Mouse (Mus musculus): ENCODE measurements around the gene Tmem9.

The Tmem9 gene

DNA sequence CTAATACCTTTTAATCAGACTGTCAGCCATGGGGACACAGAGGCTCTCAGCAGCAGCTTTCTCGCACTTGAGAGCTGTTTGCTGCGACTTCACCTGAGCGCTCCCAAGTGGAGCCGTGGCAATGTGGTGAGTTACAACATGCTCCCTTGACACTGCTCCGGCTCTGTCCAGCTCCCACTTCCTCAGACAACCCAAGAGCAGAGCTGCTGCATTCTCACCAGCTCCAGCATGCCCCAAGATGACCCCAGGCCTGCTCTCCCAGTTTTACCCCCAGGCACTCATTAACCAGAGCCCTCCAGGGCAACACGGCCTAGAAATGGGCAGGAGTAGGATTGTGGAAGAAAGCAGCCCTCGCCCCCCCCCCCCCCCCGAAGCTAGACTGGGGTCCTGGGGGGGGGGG is 23.7 kb downstream of the Tmem9 start:
- no peak for DNase-seq (ENCODE audit: low read depth)

DNA sequence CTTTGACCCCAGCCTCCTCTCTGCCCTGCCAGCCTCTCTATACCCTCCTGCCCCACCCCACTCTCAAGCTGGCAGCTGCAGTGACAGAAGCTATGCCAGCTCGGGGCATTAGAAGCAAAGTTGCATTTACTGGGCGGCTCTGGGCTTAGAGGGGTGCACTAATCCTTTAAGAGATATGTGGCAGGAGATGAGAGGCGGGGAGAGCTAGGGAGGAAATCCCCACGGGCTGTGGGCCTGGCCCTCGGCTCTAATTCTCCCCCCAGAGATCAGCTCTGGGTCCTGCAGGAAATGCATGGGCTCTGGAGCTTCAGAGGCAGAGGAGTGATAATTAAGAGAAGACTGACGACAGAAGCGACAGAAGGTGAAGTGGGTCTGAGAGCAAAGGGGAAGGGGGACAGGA is 25.0 kb downstream of the Tmem9 start:
- no peak for DNase-seq (ENCODE audit: low read depth)

DNA sequence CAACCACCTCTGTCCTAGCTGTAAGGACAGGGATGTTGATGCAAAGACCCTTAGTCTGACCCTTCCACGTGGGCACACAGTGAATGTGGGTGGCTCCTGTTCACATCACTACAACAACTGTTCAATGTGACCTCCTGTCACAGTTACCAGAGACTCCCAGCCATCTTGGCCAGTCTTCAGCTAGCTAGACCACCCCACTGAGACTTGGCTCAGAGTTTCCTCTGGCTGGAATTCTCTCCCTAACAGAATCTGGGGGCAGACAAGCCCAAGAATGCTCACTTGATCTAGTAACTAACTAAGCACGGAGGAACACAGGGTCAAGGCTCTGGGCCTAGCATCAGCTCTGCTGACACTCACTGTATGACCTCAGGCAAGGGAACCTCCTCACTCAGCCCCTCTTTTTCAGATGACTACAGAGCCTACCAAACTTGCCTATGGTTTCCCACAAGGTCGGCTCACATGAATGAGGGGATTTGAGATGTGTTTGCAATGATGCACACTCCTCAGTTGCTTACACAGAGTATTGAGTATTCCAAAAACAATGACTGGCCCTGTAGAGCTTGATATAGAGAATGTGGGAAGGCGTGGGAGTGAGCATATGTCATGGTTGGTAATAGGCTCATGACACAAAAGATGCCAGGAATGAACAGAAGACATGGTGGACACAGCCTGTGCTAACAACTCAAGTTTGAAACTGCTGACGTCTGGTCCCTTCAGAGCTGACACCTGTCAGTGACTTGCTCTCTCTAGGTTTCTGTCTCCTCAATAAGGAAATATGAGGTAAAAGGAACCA is 31.0 kb downstream of the Tmem9 start:
- no peak for DNase-seq (ENCODE audit: low read depth)

DNA sequence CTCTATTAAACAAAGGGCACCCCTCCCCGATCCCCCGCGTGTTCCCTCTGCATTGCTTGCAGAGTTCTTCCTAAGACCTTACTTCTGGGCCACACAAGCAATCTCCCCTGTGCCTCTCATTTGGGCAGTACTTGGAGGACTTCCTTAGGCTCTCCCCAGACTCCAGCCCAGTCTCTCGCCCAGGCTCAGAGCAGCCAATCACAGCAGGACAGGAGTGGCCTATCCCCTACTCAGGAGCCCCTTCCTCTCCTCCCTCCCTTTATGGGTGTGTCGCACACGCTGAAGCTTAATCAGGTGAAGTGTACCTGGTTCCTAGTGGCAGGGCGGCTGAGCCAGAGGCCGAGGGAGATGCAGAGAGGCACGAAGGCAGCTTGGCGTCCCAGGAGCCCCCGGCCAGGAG is 32.5 kb downstream of the Tmem9 start:
- no peak for DNase-seq (ENCODE audit: low read depth)

DNA sequence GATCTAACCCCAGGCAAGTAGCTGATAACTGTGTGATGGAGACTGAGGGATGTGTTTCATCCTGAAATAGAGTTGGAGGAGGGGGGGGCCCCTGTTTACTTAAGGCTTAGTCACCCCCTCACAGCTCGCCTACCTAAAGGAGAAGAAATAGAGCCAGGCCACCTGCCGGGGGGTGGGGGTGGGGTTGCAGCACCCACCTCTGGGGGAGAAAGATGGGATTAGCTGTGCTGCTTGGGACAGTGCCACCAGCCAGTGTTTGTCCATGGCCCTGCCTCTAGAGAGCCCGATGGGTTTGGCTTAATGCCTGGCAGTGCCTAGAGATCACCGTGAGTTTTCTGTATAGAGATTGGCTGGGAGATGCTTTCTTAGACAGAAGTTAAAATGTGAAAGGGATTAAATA is 32.9 kb downstream of the Tmem9 start:
- no peak for DNase-seq (ENCODE audit: low read depth)

DNA sequence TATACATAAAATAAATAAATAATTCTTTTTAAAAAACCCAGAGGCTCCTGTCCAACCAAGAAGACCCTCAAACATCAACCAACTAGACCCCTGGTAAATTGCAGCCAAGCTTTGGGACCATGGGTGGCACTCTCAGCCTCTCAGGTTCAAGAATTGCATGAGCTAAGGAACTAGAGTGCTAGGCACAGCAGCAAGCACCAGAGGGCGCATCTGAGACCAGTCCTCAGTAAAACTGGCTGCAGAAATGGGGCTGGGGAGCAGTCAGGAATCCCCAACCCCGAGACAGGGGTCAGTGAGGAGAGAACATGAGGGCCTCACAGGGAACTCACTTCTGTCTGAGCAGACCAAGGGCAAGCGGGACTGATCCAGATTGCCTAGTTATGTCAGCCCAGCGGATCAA is 37.8 kb downstream of the Tmem9 start:
- DNase-seq (ENCODE audit: low read depth): peak; percentile 30

DNA sequence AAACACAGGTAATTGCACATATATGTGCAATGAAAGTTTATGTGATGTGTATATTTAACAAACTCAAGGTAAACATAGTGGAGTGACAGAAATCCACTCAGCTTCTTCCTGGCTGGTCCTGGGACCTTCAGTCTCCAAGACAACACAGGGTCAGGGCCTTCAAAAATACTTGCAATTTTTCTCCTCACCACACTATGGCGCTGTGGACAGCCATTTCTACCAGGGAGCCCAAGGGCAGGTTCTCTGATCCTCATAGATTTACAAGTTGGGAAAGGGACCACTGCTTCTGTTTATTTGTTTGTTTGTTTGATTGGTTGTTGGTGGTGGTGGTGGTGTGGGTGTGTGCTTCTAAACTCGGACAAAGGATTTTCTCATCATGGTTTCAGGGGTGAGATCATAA is 39.5 kb downstream of the Tmem9 start:
- DNase-seq (ENCODE audit: low read depth): no peak

DNA sequence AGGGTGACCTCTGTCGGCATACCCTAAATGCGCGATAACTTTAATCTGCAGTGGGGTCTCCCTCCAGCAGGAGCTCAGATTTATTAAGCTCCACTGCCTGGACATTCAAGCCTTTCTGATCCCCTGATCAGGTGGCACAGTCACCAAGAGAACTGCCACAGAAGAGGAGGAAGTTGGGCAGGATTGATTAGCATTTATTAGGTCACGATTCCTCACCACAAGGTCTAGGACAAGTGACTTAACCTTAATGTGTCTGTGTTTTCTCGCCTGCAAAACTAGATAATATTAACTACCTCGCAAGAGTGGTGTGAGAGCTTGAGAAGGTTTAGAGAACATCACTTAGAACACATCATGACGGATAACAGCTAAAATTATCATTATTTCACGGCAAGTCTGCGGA is 39.9 kb downstream of the Tmem9 start:
- DNase-seq (ENCODE audit: low read depth): no peak

DNA sequence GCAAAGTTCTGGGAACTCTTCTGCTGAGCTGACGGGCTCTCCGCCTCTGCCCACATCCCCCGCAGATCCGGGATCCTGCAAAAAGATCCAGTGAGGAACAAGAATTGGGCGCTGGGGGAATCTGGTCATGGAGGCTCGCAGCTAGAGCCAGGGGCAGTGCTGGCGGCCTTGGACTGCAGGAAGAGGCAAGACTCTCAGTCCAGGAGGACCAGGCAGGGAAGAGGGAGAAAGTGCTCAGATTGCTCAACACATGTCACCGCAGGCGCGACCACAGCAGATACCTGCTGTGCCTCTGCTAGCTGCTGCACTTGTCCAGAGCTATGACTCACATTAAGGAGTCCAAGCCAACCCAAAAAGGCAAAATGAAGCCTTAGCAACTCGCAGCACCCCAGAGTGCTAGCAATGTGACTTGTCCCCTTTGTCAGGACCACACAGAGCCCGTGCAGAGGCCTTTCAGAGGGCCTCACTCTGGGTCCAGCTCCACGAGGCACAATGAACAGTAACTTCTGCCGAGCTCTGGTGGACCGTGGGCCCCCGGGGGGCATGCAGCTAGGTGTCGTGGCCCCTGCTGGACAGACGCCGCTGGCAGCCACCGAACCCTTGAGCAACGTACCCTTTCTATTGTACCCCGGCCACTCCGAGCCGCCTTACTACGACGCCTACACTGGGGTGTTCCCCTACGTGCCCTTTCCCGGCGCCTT is 42.5 kb downstream of the Tmem9 start, which contains the start of gene Ascl5:
TSS of gene Ascl5 (plus strand) at position 493 of the 701 bp plus-strand sequence.
- DNase-seq (ENCODE audit: low read depth): no peak

DNA sequence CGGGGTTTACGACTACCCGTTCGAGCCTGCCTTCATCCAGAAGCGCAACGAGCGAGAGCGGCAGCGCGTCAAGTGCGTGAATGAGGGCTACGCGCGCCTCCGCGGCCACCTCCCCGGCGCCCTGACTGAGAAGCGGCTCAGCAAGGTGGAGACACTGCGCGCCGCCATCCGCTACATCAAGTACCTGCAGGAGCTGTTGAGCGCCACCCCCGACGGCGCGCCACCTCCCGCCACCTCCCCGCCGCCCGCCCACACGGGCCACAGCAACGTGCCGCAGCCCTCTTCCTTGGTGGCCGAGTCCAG is 43.0 kb downstream of the Tmem9 start:
- no peak for DNase-seq (ENCODE audit: low read depth)

DNA sequence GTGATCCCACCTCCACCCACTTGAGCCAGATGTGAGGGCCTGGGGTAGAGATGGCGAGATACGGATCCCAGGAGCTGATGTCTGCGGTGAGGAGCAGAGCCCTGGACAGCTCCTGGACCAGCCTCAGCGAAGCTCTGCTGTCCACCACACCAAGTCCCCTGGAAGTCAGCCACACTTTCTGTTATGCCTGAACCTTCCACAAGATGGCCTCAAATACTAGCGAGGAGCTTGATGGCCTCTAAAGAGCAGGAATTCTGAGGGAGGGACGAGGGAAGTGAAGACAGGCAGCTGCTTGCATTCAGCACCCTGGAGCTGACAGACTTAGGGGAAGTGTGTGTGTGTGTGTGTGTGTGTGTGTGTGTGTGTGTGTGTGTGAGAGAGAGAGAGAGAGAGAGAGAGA is 43.5 kb downstream of the Tmem9 start:
- peak; percentile 37 for DNase-seq (ENCODE audit: low read depth)

DNA sequence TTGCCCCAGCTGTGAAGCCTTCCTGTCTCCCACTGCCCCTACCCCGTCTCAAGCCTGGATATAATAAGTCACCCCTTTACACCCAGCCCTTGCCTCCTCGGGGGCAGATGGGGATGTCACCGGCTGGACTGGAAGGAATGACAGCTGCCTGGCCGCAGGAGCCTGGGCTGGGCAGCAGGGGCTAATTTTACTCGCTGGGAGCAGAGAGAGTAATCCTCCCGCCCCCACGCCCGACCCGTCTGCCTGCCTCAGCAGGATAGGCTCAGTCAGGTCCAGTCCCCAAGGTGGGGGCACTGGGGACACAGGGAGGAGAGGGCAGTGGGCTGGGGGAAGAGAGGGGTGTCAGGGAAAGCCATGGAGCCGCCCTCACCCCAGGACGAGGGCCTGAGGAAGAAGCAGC is 44.6 kb downstream of the Tmem9 start, which contains the start of gene Cacna1s:
TSS of gene Cacna1s (plus strand) at position 204 of the 400 bp plus-strand sequence.
- no peak for DNase-seq (ENCODE audit: low read depth)

DNA sequence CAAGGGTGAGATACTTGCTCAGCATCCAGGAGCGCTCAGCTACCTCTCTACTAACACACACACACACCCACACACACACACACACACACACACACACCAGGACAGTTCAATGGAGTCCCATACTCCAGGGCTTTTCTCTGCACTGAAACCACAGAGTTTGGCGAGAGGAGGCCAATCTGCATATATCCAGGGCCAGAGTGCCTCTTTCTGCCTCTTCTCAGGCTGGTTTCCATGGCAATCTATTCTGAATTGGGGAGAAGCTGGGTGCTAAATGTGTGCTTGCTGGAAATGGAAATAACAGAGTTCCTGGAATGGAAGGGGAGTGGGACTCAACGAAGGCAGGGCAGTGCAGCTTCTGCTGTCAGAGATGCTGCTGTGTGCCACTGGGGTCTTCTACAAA is 47.8 kb downstream of the Tmem9 start:
- DNase-seq (ENCODE audit: low read depth): no peak

DNA sequence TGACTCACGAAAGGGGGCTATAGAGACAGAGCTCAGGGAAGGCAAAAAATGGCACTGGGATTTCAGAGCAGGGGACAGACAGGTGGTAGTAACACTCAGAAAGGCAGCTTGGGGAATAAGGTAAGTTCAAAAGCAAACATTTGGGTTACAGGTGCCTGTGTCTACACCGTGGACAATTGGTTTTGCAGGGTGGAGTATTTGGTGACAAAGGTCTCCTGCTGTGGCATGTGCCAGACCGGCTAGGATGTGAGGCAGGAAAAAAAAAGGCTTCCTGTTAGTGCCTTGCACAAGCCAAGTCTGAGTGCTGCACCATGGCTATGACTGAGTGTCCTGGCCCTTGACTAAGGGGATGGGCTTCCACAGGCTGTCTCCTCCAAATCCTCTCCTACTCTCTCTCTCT is 50.6 kb downstream of the Tmem9 start:
- DNase-seq (ENCODE audit: low read depth): no peak

DNA sequence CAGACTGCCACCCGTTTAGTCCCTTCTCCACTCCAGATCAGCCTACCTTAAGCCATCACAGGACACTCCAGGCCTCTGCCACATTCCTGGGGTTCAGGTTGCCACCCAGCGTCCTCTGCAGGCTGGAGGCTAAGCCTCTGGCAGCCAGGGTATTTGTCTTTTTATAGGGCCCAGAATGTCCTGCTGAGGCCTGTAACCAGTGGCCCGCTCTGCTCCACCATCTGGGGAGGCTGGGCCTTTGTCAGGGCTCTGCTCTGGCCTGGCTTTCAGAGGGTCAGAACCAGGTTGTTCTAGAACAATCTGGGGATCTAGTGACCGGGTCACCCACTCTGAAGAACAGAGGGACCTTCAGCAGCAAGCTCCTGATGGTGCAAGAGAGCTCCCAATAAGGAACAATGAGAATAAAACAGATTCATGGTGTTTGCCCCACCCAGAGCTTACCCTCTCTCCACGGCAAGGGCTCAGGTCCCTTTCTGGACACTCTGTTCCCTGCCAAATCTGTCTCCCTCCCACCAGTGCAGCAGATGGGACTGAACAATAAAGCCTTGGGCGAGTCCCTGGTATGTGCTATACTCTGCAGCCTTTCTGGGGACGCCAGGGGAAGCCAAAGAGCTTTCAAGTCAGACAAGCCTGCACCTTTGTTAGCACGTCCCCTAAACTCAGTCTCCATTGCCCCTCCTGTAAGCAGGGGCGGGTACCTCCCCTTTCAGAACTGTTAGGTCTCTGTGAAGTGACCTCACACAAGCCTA is 53.3 kb downstream of the Tmem9 start:
- no peak for DNase-seq (ENCODE audit: low read depth)

DNA sequence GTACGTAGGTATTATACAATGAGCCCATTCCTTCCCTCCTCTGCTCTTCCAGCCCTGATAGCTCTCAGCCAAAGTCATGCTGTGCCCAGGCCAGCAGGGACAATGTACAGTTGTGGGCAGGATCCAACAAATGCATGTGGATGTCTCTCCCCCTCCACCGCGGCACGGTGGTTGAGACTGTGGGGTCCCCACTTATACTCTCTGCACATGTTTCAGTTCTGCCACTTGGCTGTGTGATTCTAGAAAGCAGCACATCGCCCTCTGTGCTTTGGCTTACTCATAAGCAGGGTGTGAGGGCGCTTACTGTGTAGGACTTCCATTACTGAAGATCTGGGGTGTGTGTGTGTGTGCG is 53.8 kb downstream of the Tmem9 start:
- no peak for DNase-seq (ENCODE audit: low read depth)

DNA sequence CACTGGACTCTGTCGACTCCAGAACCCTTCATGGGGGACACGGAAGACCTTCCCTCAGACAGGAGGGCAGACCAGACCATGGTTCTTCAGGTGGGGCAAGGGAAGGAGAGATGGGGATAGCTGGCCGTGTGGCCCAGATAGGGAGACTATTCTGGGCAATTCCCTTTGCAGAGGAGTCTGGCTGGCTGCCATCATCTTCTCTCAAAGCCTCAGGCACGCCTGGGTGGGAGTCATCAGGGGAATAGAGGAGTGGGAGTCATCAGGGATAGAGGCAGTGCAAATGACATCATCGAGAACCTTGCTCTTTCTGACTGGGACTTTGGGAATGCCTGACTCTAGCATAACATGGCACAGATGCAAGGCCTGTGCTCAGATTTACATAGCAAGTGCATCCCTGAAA is 56.0 kb downstream of the Tmem9 start:
- no peak for DNase-seq (ENCODE audit: low read depth)

DNA sequence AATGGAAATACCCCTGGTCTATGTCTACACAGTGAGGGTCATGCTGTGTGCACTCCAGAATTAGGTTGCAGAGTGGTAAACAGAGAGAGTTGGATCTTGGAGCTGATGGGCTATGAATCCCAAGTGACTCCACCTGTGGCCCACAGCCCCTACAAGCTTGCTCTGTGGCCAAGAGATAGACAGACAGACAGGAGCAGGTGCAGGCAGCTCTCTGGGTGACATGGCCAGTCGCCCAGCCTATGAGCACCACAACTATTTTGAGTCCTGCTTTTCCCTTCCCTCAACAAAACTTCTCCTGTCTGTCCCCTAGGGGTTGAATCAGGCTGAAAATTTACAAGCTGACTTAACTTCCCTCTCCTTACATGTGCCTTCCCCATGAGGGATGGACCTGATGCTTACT is 58.7 kb downstream of the Tmem9 start:
- no peak for DNase-seq (ENCODE audit: low read depth)

DNA sequence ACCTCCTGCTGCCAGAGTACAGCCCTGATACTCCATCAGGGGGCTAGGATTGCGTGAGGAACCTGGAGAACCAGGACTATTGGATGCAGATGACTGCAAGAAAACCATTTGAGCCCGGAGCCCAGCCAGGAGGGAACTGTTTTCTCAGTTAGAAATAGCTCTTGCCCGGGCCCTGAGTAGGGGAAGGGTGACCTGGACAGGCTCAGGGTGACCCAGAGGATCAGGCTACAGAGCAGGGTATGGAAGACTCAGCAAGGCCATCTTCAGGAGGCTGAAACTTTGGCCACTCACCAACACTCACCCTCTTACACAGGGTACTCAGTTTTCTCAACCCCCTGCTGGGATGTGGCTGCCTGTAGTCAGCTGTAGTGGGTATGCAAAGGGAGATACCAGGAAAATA is 59.6 kb downstream of the Tmem9 start:
- DNase-seq (ENCODE audit: low read depth): no peak

DNA sequence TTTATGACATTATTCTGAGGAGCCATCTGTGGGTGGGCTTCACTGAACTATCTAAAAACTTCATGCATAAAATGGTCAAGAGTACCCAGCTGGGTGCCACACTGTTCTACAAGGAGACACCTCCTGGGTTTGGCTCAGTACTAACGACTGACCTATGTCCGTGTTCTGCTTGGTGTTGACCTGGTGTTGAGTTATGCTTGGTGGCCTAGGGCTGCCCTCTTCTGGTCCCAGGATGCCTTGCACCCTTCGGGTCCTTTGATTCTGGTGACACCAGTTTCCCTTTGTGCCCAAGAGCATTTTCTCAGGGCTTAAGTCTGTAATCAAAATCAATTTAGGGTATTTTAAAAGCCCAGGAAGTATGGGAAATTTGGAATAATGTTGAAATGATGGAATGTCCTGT is 68.1 kb downstream of the Tmem9 start:
- DNase-seq (ENCODE audit: low read depth): peak; percentile 20

DNA sequence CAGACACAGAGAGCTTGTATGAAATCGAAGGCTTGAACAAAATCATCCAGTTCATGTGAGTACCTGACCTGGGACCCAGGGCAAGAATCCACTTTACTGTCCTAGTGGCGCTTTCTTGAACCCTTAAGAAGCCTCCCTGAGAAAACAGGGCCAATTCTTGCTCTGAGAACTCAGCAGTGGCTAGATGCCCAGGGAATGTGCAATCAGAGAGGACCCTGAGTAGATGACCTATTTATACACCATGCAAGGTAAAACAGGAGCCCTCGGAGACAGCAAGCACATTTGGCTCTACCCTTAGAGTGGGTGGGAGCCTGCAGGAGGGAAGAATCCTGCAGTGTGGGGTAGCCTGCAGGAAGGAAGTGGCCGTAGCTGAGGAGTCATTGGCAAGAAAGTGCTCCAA is 69.7 kb downstream of the Tmem9 start:
- DNase-seq (ENCODE audit: low read depth): no peak

DNA sequence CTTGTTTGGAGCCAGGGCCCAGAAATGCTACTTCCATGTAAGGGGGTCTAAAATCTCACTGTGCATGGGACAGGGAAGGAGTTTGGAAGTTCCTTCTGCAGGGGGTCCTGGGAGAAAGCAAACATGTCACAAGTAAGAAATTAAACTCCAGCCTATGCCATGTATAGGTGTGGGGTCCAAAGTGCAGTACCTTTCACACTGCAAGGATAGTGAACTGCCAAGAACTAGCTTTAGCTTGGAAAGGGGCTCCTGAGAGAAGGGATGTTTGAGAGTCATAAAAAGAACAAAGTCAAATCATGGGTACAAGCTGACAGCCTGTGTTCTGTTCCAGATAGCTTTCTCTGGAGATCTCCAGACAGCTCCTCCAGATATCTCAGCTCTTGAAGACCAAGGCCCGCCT is 73.2 kb downstream of the Tmem9 start:
- DNase-seq (ENCODE audit: low read depth): no peak

All from c-Kit-positive CD71-negative TER-119-negative erythroid progenitor cells, embryonic 14.5 days (primary cell).